Mouse (Mus musculus): ENCODE results near the gene Top1.

DNA sequence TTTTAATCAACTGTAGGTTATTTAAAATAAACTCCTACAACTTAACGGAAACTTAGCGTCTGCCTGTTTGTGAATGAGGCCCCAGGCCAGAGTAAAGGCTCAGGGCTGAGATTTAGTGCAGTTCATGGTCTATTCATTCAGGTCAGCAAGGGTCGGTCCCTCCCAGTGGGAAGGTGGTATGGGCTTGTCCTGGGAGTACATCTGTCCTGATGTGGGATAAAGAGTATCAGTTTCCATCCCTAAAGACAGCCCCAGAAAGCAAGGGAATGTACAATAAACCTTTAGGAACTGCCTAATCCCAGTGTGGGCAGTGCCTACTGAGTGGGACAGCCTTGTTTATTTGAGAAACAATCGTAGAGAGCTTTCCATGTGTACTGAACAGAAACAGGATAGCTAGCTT lies 77.0 kb downstream of the Top1 start:
- TF ChIP-seq CTCF (IDR thresholded peaks at IDR 0.05; ENCODE audit: control insufficient read depth, insufficient read depth, insufficient read length) (no peak), MAX (IDR thresholded peaks at IDR 0.05) (no peak), USF1 (IDR thresholded peaks at IDR 0.05; ENCODE audit: low read depth) (no peak), MYOD1 (IDR thresholded peaks at IDR 0.05; ENCODE audit: control insufficient read depth, insufficient read length, low read depth) (no peak)
